Mouse (Mus musculus) brain, embryonic 14.5 days (tissue): ENCODE data around the gene H6pd.

Experiments used
- CTCF ChIP-seq: fragments of 200-500 bp; IDR thresholded peaks from 2 replicates; pipeline ENCODE4 v1.5.1; 2012; ENCODE audit warnings: inconsistent platforms, mild to moderate bottlenecking, moderate library complexity, borderline replicate concordance; ENCODE audit not compliant: insufficient read depth, insufficient read length; ENCODE audit errors: extremely low read depth
- POLR2A ChIP-seq: fragments of 200-500 bp; IDR thresholded peaks from 2 replicates; pipeline ENCODE4 v1.6.1; 2012; ENCODE audit warnings: mild to moderate bottlenecking, inconsistent platforms, borderline replicate concordance; ENCODE audit not compliant: poor library complexity, insufficient read depth, insufficient read length, severe bottlenecking; ENCODE audit errors: extremely low read depth

DNA sequence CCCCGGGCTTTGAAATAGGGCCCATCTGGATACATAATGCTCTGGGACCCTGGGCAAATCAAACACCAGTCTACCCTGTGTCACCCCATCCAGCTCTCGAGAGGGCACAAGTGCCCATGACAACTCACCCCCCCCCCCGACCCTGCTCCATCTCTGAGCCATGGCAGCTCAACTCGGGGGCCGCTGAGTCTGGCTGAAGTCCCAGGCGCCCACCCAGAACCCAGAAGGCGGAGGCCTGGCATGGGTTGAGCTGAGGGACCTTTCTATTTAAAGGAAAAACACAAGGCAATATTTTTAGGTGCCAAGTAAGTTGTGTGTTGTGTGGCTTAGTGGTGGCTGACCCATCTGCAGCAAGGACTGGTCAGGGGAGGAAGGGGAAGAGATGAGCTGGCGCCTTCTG lies 44.5 kb downstream of the H6pd start:
- no peak for TF ChIP-seq CTCF
- no peak for TF ChIP-seq POLR2A
